Mouse (Mus musculus): ENCODE measurements around the gene Pcnx4.

The Pcnx4 gene

DNA sequence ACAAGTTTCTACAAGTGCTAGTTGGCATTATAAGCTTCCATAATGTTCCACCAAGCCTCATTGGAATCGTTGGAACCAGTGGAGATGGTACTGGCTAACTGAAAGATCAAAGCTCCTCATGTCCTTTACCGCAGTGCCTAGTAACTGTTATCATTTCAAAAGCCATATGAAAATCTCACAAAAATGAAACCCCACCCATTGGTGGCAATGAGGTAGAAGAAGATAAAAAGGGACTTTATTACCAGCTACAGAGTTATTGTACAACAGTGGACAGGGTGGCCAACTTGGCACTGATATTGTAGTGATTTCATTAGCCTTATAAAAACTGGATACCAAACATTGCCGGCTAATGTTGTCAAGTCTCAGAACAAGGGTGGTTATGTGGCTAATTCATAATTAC is 75.9 kb downstream of the Pcnx4 start:
- DNase-seq: no peak

DNA sequence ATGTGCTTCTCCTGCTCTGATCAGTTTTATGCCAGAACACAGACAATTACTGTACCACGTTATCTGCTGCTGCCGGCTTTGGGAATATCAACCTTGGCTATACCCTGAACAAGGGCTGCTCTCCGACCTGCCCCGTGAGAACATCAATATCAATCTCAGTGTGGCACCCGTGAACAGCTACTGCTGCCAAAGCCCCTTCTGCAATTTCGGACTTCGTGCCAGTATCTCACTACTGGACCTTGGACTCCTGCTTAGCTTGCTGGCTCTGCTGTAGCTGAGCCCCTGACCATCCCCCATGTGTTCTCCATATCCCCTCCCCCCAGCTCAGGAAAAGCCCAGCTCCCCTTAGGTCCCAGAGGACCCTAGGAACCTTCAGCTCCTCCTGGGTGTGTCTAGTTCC is 84.7 kb downstream of the Pcnx4 start:
- no peak for DNase-seq

DNA sequence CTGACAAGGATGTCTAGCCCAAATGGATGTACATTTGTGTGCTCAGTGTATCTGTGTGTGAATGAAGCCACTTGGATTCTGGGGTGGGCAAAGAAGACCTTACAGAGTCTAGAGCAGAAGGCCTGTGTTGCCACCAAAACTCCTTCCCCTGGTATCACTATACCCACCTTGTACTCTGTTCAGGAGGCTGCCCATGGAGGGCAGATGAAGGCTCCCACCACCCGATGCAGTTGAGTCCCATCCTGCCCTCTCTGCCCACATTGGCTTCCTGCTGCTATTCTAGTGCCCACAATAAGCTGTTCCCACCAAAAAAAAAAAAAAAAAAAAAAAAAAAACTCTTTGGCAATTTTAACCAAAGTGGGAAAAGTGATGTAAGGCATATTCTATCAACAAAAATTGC is 85.3 kb downstream of the Pcnx4 start:
- no peak for DNase-seq

DNA sequence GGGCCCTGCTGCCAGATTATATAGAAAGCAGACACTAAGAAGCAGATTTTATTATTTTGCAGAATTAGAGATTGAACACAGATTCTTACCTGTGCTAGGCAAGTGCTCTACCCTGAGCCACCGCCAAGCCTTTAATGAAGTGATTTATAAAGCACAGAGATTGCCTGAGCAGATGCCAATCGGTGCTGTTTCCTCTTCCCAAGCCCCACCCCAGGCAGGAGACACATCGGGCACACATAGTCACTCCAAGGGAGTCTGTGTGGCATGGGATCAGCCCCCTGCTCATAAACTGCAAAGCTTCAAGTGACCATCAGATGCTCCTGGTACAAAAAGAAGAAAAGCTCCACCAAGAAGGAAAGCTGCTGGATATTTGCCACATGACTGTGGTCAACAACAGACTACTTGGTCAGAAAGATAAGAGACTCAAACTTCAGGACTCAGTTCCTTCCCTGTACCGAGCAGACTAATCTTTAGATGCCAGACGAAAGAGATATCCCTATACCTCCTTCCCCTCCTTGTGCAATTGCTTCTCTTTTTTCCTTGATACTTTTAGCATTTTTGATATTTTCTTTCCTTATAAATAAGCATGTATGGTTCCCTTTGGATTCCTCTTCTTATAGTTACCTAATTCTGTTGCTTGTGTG is 86.8 kb downstream of the Pcnx4 start:
- DNase-seq: no peak

DNA sequence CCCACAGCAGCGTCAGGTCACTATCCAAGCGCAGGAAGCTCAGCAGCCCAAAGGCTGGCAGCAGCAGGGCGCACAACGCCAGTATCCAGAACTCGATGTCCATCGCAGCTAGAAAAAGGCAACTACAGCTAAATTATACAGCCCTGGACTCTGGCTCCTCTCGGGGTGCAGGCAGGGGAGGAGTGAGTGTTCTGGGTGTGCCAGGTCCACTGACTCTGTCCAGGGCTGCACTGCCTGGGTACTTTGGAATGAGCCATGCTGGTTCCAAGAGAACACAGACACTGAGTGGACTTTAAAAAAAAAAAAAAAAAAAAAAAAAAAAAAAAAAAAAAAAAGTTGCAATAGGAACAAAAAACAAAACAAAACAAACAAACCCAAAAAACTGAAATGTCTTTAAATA is 92.6 kb downstream of the Pcnx4 start:
- no peak for DNase-seq

All from cerebellum, postnatal 36 days (tissue).